Mouse (Mus musculus) mouse embryonic stem cell (cell line): Measurements from ENCODE around the gene Snf8.

ENCODE experiments used
- in situ Hi-C, 2 experiments: fragments of 300-500 bp; cut with MboI; formaldehyde crosslinking; loops; 1 replicate in 1 of 2; 3 replicates in 1 of 2; pipeline ENCODE4 v1.14.3; 2019 to 2020; ENCODE audit warnings: low sequenced_read_pairs in 2 of 2, low pct_unique_long_range_greater_than_20kb in 1 of 2, mixed read lengths in 1 of 2; ENCODE audit not compliant: unreplicated experiment in 1 of 2

Snf8 gene

DNA sequence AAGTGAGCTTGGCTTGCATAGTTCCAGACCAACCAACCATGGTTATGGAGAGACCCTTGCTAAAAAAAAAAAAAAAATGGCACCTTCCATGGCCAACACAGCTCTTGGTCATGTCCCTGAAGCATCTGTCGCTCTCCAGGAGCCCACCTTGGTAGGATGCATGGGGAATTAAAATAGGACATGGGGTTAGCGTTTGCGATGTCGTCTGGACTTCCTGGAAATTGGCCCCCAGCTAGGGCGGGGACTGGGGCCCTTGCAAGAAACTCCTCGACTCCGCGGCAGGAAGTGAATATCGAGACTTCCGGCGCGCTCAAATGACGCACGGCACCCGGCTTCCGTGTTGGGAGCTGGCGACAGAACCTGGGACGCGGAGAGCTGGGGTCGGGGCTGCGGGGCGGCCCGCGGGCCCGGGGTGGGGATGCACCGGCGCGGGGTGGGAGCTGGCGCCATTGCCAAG lies at the start of gene Snf8:
TSS of gene Snf8 (plus strand) at position 290 of the 457 bp plus-strand sequence.
- in situ Hi-C loops = loop anchor here (10.0 kb wide), 1 partner anchor 150 kb away; no protein-coding TSS in a partner anchor

DNA sequence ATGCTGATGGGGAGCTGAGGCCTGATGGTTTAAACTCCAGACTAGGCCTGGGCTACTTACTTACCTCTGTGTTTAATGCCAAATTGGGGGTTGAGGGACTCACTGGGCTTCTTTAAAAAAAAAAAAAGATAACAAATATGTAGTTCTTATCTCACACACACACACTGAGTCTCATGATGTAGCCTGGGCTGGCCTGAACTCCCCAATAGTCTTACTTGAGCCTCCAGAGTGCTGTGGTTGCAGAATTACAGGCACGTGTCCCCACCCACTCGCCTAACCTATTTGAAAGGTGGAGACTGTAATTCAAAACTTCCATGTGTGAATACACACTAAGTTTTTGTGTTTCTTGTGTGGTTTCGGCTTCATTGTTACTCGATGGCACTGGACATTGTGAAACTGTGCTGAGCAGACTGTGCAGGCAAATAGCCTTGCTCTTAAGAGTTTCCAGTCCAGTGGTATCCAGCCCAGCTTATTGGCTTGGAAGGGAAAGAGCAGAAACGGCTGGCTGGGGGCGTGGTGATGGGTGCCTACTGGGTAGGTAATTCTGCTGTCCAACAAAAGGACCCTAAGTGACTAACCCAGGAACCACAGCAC lies 46.7 kb upstream of the Snf8 start:
- in situ Hi-C loops = no loop called here

DNA sequence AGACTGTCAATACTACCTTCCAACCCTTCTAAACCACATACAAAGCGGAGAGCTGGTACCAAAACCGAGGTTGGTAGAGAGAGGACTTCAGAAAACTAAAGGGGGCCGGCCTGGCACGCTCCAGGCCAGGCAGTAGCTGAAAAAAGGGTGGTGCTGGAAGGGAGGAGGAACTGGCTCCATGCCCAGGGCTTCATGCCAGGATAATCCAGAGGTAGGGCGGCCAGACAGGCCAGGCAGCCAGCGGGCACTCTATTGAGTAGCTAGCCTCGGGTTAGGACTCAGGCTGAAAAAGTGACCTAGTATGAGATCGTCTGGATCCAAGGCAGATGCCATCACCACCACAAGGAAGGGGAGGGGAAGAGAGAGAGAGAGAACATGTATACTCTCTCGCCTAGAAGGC lies 46.2 kb upstream of the Snf8 start:
- in situ Hi-C loops = no loop called here

DNA sequence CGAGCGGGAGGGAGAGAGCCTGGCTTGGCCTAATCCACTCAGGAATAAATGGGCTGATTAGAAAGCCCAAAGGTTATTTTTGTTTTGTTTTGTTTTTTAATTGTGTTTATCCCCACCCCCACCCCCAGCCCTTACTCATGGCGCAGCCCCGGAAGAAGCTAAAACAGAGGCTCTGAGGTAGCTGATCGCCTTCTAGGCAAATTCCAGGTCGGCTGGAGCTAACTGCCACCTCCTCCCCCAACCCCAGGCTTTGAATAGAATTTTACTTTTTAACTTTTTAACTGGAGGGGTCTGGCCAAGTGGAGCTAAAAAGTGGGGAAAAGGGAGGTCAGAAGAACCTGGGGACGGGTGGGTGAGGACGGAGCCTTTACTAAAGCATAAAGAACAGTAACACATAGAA lies 44.8 kb upstream of the Snf8 start:
- in situ Hi-C loops = no loop called here

DNA sequence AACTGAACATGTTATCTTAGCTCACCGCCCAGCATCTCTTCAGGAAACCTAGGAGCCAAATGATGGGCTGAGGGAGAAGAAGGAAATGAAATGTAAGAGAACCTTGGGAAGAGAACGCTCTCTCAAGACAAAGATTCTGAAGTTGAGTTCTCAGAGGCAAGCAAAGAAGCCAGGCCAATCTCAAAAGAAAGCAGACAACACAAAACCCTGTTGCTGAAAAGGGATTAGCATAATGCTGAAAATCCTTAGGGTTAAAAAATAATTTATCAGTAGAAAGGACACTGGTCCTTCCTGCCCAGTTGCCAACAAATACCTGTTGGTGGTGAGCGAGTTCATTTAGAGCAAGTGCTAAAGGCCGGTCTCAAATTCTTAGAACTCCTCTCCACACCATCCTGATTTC lies 44.3 kb upstream of the Snf8 start:
- in situ Hi-C loops = no loop called here

DNA sequence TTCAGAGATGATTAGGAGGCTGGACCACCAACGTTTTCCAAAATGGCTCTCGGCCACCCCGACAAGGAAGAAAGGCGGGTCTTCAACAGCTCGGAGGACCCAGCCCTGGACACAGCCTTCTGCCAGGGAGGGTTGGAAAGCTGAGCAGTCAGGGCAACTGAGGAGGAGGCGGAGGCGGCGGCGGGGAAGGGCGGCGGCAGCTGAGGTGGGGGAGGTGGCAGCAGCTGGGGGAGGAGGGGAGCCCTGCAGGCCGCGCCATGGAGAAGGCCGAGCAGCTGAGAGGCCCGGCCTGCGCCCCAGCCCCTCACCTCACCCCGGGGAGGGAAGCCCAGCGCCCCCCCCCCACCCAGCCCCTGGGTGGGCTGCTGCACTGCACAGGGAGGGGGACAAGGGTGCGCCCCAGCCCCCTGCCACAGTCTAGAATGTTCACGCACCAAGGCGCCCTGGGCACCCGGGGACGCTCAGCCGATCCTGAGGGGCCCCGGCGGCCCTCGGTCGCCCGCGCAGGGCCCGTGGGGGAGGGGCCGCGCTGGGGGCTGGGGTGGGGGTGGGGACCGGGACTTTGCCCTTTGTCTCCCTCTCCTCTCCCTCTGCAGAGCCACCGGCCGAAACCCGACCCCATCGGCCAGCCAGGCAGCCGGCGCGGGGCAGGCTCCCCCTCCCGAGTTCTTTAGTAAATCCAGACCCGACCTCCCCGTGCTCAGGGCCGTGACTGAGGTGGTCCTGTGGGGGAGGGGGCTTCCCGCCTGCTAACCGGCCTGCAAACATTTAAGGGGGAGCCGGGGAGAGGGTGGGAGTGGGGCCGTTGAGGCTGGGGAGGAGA lies 43.6 kb upstream of the Snf8 start:
- in situ Hi-C loops = no loop called here

DNA sequence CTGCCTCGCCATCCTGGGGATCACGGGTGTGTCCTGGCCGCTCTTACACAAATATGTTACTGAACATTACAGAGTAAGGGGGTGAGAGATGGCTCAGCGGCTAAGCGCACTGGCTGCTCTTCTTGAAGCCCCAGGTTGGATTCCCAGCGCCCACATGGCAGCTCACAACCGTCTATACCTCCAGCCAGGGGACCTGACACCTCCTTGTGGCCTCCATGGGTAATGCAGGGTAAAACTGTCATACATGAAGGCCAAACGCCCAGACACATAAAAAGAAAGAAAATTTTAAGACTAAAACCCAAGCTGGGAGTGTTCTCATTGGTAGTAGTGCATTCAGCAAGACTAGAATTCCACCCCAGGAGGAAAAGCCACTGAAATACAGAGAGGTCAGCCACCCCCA lies 40.5 kb upstream of the Snf8 start:
- in situ Hi-C loops = no loop called here

DNA sequence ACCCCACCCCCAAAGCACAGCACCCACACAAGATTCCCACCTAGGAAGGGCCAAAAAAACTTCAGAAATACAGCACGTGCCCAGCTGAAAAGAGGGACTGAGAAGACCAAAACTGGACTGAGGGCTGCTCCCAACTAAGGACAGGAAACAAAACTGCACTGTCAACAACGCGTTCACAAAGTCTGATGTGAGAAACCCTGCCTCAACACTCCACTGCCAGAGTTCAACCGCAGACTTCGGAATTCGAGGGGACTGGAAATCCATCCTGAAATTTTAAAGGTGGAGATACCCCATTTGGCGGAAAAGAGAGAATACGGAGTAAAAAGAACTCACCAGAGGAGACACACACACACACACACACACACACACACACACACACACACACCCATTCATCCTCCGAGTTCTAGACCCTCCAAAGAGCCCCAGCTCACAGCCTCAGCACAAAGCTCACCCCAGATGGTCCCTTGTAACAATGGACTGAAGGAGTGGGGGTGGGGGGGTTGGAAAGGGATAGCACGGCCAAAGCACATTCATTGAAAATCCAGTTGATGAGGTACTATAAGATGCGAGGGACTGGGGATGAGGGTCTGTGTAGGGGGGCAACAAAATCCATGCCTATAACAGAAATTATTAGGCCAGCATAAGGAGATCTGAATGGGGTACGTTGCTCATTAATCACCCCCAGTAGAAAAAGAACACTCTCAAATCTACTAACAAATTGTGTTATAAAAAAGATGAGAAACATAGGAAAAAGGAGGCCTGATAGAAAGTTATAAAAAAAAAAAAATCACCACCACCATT lies 31.4 kb upstream of the Snf8 start:
- in situ Hi-C loops = no loop called here

DNA sequence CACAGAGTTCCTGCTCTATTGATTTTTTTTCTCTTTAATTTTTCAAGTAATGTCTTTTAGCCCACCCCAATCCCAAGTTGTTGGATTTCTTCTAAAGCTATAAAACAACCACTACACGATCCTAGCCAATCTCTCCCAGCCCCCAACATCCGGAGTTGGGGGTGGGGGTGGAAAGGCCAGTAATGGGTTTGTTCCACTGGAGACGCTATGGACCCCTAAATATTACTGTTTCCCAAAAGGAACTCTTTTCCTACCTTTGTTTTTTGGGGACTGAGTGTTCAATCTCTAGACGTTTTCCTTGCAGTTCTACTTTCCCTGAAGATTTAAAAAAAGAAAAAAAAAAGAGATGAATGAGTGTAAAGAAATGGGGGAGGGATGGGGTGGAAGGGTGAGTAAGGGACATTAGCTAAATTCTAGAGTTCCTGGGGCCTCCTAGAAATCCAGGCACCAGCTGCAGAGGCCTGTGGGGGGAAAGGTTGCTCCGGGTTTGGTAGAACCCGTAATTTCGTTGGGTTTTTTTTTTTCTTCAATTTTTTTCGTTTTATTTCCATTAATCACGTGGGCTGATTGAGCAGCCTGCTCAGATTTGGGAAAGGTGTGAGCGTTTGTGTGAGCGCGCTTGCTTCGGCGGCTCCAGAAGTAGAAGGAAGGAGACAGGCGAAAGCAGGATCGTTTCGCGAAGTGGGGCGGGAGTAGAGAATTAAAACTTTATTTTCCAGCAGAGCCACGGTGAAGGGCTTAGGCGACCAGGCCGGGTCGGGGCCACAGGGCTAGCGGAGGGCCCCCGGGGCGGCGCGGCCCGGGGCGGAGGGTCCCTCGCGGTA lies 30.5 kb upstream of the Snf8 start:
- in situ Hi-C loops = no loop called here

DNA sequence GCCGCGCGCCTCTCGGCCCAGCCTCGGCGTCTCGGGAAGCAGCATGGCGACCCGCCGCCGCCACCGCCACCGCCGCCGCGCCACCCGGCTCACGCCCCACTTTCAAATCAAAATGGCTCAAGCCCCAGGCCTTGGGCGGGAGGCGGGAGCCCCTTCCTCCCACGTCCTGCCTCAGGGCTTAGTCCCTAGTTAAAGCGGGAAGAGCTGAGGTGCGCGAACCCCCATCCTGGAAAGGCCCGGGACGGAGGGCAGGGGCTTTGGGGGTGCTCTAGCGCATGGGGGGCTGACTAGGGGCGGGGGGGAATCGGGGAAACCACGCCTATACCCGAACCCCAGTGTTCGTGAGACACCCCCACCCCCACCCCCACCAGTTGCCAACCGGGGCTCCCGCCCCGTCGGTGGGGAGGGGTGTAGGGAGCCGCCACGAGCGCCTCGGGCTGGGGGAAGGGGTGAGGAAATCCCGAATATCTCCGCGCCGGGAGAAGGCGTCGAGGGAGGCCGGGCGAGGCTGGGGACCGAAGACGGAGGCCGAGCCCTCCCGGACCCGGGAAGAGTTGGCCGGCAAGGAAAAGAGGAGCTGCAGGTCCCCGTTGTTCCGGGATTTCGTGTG lies 29.8 kb upstream of the Snf8 start:
- in situ Hi-C loops = no loop called here

DNA sequence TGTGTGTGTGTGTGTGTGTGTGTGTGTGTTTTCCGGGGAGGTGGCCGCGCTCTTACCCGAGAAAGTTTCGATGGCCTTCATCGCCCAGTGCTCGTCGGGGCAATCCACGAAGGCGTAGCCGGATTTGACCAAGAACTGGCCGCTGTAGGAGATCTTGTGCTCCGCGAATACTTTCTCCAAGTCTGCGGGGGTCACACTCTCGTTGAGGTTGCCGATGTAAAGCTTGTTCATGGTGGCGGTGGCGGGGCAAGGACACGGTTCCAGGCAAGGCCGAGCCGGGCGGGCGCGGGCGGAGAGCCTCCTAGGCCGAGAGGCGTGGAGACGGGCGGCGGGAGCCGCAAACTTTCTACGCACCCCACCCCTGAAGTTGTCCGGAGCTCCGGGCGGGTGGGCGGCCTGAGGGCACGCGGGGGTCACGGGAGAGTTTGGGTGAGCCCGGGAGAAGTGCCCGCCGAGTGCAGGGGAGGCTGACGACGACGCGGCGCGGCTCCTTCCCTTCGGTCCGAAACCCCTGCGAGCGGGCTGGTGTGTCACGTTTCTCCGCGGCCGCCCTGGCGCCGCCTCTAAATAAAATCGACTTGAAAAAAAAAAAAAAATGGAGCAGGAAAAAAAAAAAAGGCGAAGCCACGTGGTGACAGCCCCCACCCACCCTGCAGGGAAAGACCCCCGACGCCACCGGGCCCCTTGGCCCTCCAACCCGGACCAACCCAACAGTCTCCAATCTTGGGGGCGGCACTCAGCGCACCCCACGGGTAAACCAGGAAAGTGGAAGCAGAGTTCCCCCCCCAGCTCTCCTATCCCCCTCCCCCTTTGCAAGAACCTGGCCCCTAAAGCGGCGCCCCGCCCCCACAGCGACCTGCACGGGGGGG lies 29.0 kb upstream of the Snf8 start, which contains the start of gene Igf2bp1:
TSS of gene Igf2bp1 (minus strand) at position 538 of the 869 bp plus-strand sequence.
- in situ Hi-C loops = no loop called here

DNA sequence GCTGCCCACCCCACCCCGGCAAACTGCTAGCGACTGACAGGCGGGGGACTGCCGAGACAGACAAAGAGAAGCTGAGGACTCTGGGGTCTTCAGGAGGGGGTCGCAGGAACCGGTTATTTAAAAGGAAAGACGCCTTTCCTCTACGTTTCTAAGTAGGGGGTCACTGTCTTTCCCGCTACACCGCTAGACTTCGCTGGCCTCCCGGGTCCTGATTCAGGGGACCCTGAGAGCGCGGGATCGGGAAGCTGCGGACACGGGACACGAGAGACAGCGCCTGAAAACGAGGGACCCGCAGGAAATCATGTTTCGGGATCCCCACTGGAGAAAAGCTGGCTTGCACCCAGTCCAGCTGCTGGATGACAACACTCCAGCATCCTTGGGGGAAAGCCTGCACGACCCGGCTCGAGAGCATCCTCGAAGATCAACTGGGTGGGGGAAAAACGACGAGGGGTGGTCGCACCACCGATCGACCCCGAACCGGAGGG lies 28.3 kb upstream of the Snf8 start:
- in situ Hi-C loops = no loop called here

DNA sequence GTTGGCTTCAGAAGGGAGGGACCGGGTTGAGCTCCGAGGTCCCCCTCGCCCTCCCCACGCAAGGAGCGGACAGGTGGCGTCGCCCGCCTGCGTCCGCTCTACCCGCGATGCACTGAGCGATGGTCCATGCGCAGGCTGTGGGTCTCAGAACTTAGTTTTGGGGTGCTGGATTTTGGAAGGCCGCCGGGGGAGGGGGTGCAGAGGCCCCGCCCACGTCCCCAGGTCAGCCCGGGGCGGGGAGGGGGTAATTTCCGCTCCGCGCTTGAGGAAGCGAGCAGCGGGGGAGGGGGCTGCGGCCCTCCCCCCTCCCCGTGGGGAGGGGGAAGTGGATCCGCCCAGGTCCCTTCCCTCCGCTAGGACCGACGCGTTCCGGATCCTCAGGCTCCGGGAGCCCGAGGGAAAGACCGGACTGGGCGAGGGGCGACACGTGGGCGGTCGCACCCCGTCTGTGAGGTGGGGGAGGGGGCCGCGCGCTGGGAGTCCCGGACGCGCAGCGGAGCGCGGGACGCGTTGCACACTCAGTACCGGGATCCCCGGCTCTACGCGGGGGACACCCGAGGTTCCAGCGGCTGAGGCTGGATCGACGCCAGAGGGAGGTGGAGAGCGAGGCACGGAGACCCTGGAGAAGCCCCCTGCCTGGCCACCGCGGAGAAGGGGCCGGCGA lies 27.7 kb upstream of the Snf8 start:
- in situ Hi-C loops = no loop called here

DNA sequence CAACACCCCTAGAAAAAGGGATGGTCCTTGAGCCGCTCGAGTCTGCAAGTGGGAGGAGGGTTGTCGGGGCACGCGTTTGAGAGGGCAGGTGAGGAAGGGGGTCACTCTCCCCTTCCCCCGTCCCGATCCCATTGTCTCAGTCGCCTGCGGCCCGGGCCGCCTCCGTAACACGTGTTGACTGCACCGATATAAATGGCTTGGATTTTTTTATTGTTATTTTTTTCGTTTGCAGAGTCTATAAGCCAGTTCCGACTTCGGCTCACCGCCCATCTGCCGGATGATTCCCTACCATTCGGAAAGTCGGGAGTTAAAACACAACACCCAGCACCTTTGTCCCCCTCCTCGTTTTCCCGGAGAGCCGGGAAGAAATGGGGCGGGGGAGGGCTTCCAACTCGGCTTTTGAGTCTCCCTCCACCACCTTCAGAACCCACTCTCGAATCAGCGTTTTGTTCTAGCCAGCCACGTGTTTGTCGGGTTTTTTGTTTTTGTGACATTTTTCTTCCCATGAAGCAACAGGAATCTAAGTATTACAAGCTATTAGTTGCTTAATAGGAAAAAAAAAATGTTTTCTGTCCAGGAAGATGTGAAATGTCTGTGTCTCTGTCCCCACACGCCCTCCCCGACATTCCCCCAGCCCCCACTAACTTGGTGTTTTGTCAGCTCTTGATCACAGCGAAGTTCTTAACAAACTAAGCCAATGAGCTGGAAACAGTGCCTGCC lies 27.0 kb upstream of the Snf8 start:
- in situ Hi-C loops = no loop called here

DNA sequence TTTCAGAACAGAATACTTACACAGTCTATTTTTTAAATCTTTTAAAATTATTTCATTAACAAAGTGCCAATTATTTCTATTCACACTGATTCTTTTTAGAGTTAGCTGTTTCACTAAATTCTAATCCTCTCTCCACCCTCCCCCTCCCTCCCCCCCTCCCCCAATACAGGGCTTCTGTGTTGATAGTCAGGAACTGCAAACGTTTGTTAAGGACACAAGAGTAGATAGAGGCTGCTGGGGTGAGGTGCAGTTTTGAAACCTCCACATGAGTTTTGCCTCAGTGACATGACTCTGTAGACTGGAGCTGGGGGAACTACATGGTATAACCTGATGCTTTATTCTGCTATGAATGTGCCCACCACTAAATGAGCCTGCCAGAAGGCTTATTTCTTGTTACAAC lies 25.9 kb upstream of the Snf8 start:
- in situ Hi-C loops = no loop called here

DNA sequence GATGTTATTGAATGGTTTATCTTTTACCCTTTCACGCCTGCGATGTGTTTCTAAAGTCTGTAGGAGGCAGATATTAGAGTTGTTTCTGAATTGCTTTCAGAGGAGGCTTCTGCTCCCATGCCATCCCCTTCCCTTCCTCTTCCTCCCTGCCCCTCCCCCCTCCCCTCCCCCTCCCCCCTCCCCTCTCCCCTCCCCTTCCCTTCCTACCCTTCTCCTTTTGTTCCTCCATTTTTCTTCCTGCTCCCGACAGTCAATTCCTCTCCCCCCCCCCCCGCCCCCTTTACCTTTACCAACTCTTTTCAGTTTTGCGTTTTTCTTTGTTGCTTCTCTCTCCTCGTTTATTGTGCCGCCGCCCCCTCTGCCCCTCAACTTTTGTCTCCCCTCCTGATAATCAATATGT lies 22.7 kb upstream of the Snf8 start:
- in situ Hi-C loops = no loop called here
